Mouse (Mus musculus) forebrain, embryonic 16.5 days (tissue): Measurements from ENCODE around the gene Gxylt2. TPM values are rescaled to one million over a fixed set of nuclear protein-coding genes. Genes with fewer than 3 reads are reported as not detected.

Experiments
- ATAC-seq: fragments of 200-750 bp; cut with Nextera tagmentation; 2 replicates; pipeline ENCODE4 v1.8.0; 2017; ENCODE audit warnings: mild to moderate bottlenecking, moderate library complexity
- H3K27ac ChIP-seq: fragments of 300-500 bp; sonication (generic); 2 replicates; pipeline ENCODE4 v1.5.1; 2014; ENCODE audit warnings: low read length, control low read depth
- H3K27me3 ChIP-seq: fragments of 300-500 bp; sonication (generic); replicated peaks from 2 replicates; pipeline ENCODE4 v1.6.1; 2014; ENCODE audit warnings: low read length; ENCODE audit not compliant: control insufficient read depth, insufficient read depth
- H3K36me3 ChIP-seq: fragments of 300-500 bp; sonication (generic); 2 replicates; pipeline ENCODE4 v1.6.1; 2014; ENCODE audit not compliant: control insufficient read depth, insufficient read depth
- H3K4me1 ChIP-seq: fragments of 300-500 bp; sonication (generic); replicated peaks from 2 replicates; pipeline ENCODE4 v1.6.1; 2014; ENCODE audit warnings: low read length; ENCODE audit not compliant: control insufficient read depth, insufficient read depth
- H3K4me2 ChIP-seq: fragments of 300-500 bp; sonication (generic); 2 replicates; pipeline ENCODE4 v1.6.1; 2014; ENCODE audit warnings: mild to moderate bottlenecking, low read length, control low read depth
- H3K4me3 ChIP-seq: fragments of 300-500 bp; sonication (generic); replicated peaks from 2 replicates; pipeline ENCODE4 v1.5.1; 2014; ENCODE audit warnings: mild to moderate bottlenecking, low read length, control low read depth
- H3K9ac ChIP-seq: fragments of 300-500 bp; sonication (generic); replicated peaks from 2 replicates; pipeline ENCODE4 v1.6.1; 2014; ENCODE audit warnings: low read depth, low read length, control low read depth
- H3K9me3 ChIP-seq: fragments of 300-500 bp; sonication (generic); 2 replicates; pipeline ENCODE4 v1.6.1; 2016; ENCODE audit warnings: low read length; ENCODE audit not compliant: control insufficient read depth
- WGBS: fragments of 180-500 bp; shearing (Covaris S2); extraction: QIAGEN DNeasy Blood & Tissue Kit; methylation state at CpG from one replicate; pipeline ENCODE4 v1.1.7; 2014; 5-methylcytosine and 5-hydroxymethylcytosine counted together
- polyA plus RNA-seq: library from polyadenylated mRNA; unstranded; fragments of >200 nt; fragmentation: Nextera tagmentation; extraction: Ambion mirVana; gene quantifications from 2 replicates; pipeline ENCODE4 v1.2.1, GENCODE M21; 2015

Gene Gxylt2
- polyA plus RNA-seq, 1 experiment from 2014 or later, result 0.60 TPM

DNA sequence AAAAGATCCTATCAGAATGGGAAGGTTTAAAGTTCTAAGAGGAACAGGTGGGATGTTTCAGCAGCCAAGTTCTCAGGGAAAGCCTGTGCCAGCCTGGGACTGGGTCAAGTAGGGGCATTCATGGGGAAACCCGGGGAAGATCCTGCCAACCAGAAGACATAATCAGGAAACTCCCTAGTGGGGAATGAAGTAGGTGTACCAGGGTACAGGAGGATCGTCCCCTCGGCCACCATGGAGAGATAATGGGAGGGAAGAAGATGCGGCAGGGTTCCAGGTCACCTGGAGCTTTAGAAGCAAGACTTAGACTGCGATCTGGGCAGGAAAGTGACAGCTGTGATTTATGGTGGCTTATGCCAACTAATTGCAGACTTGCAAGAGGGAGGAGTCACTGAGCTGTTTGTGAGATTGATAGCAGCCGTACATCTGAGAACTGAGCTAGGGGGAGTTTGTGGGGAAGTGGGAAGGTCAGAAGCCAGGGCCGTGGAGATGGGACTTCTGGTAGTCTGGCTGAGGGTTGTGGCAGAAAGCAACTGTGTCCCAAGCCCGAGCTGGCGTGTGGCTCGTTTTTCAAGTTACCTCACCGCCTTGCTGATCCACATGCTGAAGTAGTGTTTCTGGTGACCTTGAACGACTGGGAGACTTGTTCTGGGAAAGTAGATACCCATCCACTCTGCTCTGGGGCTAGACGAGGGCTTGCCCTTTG is 98.0 kb downstream of the Gxylt2 start:
- ATAC-seq, result no peak
- Histone ChIP-seq H3K27ac (no peak overlapping the region), H3K36me3 (no peaks in the 10 kb centered on the region), H3K27me3 (no peaks in the 10 kb centered on the region), H3K9ac (no peak overlapping the region), H3K9me3 (no peaks in the 10 kb centered on the region), H3K4me2 (no peak overlapping the region), H3K4me3 (no peak overlapping the region), H3K4me1 (no peaks in the 10 kb centered on the region)
- WGBS, result 82% methylated on average over 13 of the region's 13 CpGs

DNA sequence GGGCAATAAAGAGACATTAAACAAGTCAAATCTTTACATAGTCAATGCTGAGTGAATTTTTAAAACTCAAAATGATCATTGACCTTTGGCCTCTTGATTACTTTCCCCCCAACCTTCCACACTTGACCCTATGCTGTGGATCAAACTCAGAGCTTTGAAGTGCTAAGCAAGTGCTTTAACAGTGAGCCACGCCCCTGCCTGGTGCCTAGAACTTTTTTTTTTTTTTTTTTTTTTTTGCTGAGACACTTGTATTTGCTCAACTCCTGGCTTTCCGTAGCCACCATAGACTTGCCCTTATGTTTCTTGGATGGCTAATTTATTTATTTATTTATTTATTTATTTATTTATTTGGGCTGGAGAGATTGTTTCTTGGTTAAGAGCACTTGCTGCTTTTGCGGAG is 98.7 kb downstream of the Gxylt2 start:
- no peak overlapping the region for H3K27ac ChIP-seq
- H3K4me2 ChIP-seq, result no peak overlapping the region
- no peaks in the 10 kb centered on the region for H3K27me3 ChIP-seq
- no peaks in the 10 kb centered on the region for H3K36me3 ChIP-seq
- WGBS, result 96% methylated on average over 3 of the region's 3 CpGs
- no peaks in the 10 kb centered on the region for H3K9me3 ChIP-seq
- no peak overlapping the region for H3K4me3 ChIP-seq
- no peaks in the 10 kb centered on the region for H3K4me1 ChIP-seq
- ATAC-seq, result no peak
- H3K9ac ChIP-seq, result no peak overlapping the region

DNA sequence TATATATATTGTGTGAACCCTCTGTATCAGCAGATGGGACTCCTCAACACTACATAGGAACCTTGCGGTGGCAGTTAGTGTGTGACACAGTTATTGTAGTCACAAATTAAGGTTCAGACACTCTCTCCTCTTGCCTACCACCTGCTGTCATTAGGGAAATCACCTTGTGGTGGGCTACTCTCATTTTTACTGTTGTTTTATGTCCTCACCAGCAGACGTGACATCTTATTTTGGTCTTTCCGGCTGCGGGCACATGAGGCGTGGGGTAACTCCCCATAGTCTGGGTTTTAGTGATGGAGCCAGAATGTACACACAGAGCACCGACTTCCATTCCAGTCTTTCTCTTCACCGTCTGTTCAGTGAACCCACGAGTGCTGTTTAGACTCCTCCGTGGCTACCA is 102.7 kb downstream of the Gxylt2 start:
- Histone ChIP-seq H3K4me2 (no peak overlapping the region), H3K4me1 (no peaks in the 10 kb centered on the region), H3K9ac (no peak overlapping the region), H3K36me3 (no peaks in the 10 kb centered on the region), H3K4me3 (no peak overlapping the region), H3K27me3 (no peaks in the 10 kb centered on the region), H3K9me3 (no peaks in the 10 kb centered on the region), H3K27ac (no peak overlapping the region)
- no peak for ATAC-seq
- 85% methylated on average over 9 of the region's 9 CpGs for WGBS

DNA sequence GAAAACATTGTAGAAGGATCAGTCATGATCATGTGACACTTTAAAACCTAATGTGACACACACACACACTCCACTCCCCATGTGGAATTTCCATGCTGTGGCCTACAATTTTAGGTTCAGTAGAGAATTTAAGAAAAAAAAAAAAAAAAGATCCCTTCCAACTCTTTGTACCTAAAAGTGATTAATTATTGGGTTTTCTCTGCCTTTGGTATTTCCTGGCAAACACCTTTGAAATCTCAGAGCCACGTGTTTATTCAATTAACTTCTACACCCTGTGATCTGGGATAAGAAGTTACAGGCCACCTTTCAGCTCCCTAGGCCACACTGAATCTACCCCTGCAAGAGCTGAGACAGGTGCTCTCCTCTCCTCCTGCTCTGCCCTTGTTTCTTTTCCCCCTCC is 103.2 kb downstream of the Gxylt2 start:
- H3K27ac ChIP-seq, result no peak overlapping the region
- no peaks in the 10 kb centered on the region for H3K9me3 ChIP-seq
- H3K4me2 ChIP-seq, result no peak overlapping the region
- H3K36me3 ChIP-seq, result no peaks in the 10 kb centered on the region
- WGBS, result 68% methylated on average over 1 of the region's 1 CpGs
- no peak overlapping the region for H3K9ac ChIP-seq
- H3K27me3 ChIP-seq, result no peaks in the 10 kb centered on the region
- no peak overlapping the region for H3K4me3 ChIP-seq
- H3K4me1 ChIP-seq, result no peaks in the 10 kb centered on the region
- ATAC-seq, result no peak

DNA sequence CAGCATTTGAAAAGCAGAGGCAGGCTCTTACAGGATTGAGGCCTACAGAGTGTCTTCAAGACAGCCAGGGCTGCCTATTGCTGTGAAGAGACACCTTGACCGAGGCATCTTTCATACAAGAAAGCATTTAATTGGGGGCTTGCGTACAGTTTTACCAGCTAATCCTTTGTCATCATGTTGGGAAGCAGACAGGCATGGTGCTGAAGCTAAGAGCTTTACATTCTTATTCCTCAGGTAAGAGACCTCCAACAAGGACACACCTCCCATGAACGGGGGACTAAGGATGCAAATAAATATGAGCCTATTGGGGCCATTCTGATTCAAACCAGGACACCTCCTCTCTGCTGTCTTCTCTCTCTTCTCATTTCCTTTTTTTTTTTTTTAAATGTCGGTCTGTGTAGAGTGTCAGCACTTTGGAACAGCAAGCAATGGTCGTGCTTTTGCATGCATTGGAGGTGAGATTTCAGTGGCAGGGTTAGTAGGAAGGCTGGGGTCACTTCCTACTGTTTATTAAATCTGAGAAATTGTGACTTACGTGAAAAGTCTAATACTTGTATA is 103.8 kb downstream of the Gxylt2 start:
- Histone ChIP-seq H3K27ac (no peak overlapping the region), H3K4me2 (no peak overlapping the region), H3K9me3 (no peaks in the 10 kb centered on the region), H3K9ac (no peak overlapping the region), H3K36me3 (no peaks in the 10 kb centered on the region), H3K4me3 (no peak overlapping the region), H3K4me1 (no peaks in the 10 kb centered on the region), H3K27me3 (no peaks in the 10 kb centered on the region)
- ATAC-seq, result no peak
- WGBS, result 89% methylated on average over 6 of the region's 6 CpGs

DNA sequence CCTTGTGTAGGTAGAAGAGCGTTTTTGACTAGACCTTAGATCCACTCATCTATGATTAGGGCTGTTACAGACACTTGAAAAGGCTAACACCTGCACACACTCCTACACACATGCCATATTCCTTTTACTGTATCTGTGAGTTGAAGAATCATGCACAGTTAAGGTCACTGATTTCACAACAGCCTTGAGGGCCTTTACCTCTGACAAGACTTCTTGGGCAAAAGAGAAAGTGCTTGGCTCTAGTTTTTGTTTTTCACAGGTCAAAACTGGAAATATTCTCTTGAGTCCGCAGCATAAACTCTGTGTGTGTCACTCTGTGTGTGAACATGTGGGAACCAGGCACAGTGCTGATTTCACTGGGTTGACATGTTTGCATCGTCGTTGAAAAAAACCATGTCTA is 105.6 kb downstream of the Gxylt2 start:
- no peaks in the 10 kb centered on the region for H3K27me3 ChIP-seq
- no peak overlapping the region for H3K9ac ChIP-seq
- ATAC-seq, result no peak
- no peaks in the 10 kb centered on the region for H3K36me3 ChIP-seq
- no peaks in the 10 kb centered on the region for H3K9me3 ChIP-seq
- 95% methylated on average over 4 of the region's 4 CpGs for WGBS
- no peak overlapping the region for H3K27ac ChIP-seq
- no peak overlapping the region for H3K4me2 ChIP-seq
- no peak overlapping the region for H3K4me3 ChIP-seq
- H3K4me1 ChIP-seq, result no peaks in the 10 kb centered on the region

DNA sequence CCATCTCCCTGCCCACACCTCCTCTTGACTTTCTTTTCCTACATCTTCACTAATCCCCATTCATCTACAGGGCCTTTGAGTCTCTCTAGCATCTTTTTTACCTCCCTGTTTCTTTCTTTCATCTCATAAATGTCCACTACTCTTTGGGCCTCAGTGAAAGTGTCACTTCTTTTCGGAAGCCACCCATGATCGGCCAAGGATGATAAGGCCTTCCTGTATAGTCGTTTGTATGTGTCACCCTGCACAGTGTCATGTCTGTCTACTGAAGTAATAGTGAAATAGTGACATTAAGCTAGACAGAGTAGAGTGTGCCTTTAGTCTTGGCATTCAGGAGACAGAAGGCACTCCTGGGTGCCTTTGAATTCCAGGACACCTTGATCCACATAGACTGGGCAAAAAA is 107.2 kb downstream of the Gxylt2 start:
- no peaks in the 10 kb centered on the region for H3K4me1 ChIP-seq
- ATAC-seq, result no peak
- H3K27ac ChIP-seq, result no peak overlapping the region
- H3K9me3 ChIP-seq, result no peaks in the 10 kb centered on the region
- no peak overlapping the region for H3K9ac ChIP-seq
- 88% methylated on average over 3 of the region's 3 CpGs for WGBS
- H3K27me3 ChIP-seq, result no peaks in the 10 kb centered on the region
- no peak overlapping the region for H3K4me3 ChIP-seq
- no peaks in the 10 kb centered on the region for H3K36me3 ChIP-seq
- no peak overlapping the region for H3K4me2 ChIP-seq

DNA sequence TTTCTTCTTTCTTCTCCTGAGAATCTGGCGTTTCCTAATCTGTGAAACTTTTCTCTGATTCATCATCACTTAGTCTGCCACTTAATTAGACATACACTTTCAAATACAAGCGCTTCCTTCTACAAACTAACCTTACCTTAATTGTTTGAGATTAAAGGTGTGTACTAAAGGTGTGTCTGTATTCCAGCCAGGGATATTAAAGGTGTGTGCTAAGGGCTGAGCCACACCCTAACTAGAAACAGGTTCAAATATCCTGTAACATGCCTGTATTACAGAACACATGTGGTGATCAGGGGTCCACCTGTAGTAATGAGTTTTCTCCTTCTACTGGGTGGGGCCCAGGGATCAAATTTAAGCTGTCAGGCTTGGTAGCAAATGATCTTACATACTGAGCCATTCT is 116.8 kb downstream of the Gxylt2 start:
- Histone ChIP-seq H3K4me2 (no peak overlapping the region), H3K4me3 (no peak overlapping the region), H3K27ac (no peak overlapping the region), H3K27me3 (no peaks in the 10 kb centered on the region), H3K9ac (no peak overlapping the region), H3K4me1 (no peaks in the 10 kb centered on the region), H3K36me3 (no peaks in the 10 kb centered on the region), H3K9me3 (no peaks in the 10 kb centered on the region)
- 82% methylated on average over 2 of the region's 2 CpGs for WGBS
- no peak for ATAC-seq

DNA sequence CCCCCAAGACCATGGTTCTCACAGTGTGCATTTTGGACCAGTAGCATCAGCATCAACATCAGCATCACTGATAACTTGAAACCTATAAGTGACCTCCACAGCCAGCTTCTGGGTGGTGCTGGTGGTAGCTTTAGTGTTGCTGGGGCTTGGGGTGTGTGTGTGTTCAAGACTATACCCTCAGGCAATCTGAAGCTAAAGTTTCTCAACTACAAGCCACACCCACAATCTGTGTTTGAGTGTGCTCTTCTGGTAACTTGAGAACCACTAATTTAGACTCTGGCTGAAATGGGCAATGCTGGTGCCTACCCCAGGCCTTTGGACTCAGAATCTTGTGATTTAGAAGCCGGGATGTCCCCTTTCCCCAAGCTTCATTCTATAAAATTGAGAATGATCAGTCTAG is 118.8 kb downstream of the Gxylt2 start:
- Histone ChIP-seq H3K4me2 (no peak overlapping the region), H3K36me3 (no peaks in the 10 kb centered on the region), H3K27ac (no peak overlapping the region), H3K9me3 (no peaks in the 10 kb centered on the region), H3K27me3 (no peaks in the 10 kb centered on the region), H3K4me3 (no peak overlapping the region), H3K9ac (no peak overlapping the region), H3K4me1 (no peaks in the 10 kb centered on the region)
- WGBS, result 90% methylated on average over 1 of the region's 1 CpGs
- no peak for ATAC-seq
